Mouse (Mus musculus) testis, adult 2 months (tissue): ENCODE measurements around the gene Tbc1d4.

Source experiments
- CTCF ChIP-seq: fragments of 200-500 bp; IDR thresholded peaks from 2 replicates; pipeline ENCODE4 v1.5.1; 2012; ENCODE audit warnings: low read depth, mild to moderate bottlenecking, inconsistent platforms, low read length, moderate library complexity; ENCODE audit not compliant: control insufficient read depth, insufficient read depth, insufficient replicate concordance
- POLR2A ChIP-seq: fragments of 200-500 bp; IDR thresholded peaks from 2 replicates; pipeline ENCODE4 v1.6.1; 2012; ENCODE audit warnings: low read depth, mild to moderate bottlenecking, inconsistent platforms, low read length, moderate library complexity; ENCODE audit not compliant: control insufficient read depth

- no peak for TF ChIP-seq CTCF
- TF ChIP-seq POLR2A: no peak
Observed at GRCm38 (mm10) chr14:101519964-101520363, 89.0 kb downstream of the Tbc1d4 start.
